Mouse (Mus musculus) thymus, postnatal 36 days (tissue): Measurements from ENCODE around the gene Gm5788.
A peak's percentile ranks its signal among the peaks of the same experiment; 100 is the strongest.
"Not testable (repeated sequence)": the region's sequence is repeated elsewhere in the genome, so short reads cannot be mapped to it uniquely, and the experiment has no call there.

Experiments
- DNase-seq, 2 experiments: peaks; one replicate each; pipeline ENCODE4 v3.0.0; 2022; ENCODE audit warnings: mixed read lengths in 2 of 2

The Gm5788 gene

GRCm38 (mm10) chr12:87494421-87494820 is at the start of gene Gm5788:
Gene Gm5788, plus strand, starts transcription at chr12:87494721.
- DNase-seq = not testable (repeated sequence)

- DNase-seq = no peak
Observed at GRCm38 (mm10) chr12:87449456-87449855, 45.1 kb upstream of the Gm5788 start.

- no peak for DNase-seq
Observed at GRCm38 (mm10) chr12:87464678-87465297, 29.7 kb upstream of the Gm5788 start.

GRCm38 (mm10) chr12:87470263-87471136 is 24.0 kb upstream of the Gm5788 start:
- no peak for DNase-seq

GRCm38 (mm10) chr12:87471421-87471963 is 23.0 kb upstream of the Gm5788 start:
- DNase-seq = no peak

GRCm38 (mm10) chr12:87471964-87472786 is 22.3 kb upstream of the Gm5788 start, which contains the start of gene Snw1:
Gene Snw1, minus strand, starts transcription at chr12:87472274.
- DNase-seq = peak; percentile 93 to 95

- DNase-seq = no peak
Observed at GRCm38 (mm10) chr12:87474756-87475155, 19.8 kb upstream of the Gm5788 start.

GRCm38 (mm10) chr12:87482482-87482881 is 12.0 kb upstream of the Gm5788 start:
- DNase-seq = not testable (repeated sequence)

GRCm38 (mm10) chr12:87488683-87489082 is 5.8 kb upstream of the Gm5788 start:
- DNase-seq = not testable (repeated sequence)

GRCm38 (mm10) chr12:87514016-87514415 is 19.5 kb downstream of the Gm5788 start, which contains the start of gene Gm8300:
Gene Gm8300, plus strand, starts transcription at chr12:87514316.
- not testable (repeated sequence) for DNase-seq

- not testable (repeated sequence) for DNase-seq
Observed at GRCm38 (mm10) chr12:87519616-87520015, 25.1 kb downstream of the Gm5788 start.

GRCm38 (mm10) chr12:87543927-87544326 is 49.4 kb downstream of the Gm5788 start:
- no peak for DNase-seq
